Mouse (Mus musculus) embryonic fibroblast, embryonic 13.5 days (primary cell): ENCODE results near the gene Stra8.

Source experiments
- CTCF ChIP-seq: IDR thresholded peaks from 2 replicates; pipeline ENCODE4 v1.5.1; 2011; ENCODE audit warnings: mild to moderate bottlenecking, control low read depth, low read length, moderate library complexity, borderline replicate concordance; ENCODE audit not compliant: insufficient read depth
- POLR2A ChIP-seq: IDR thresholded peaks from 2 replicates; pipeline ENCODE4 v1.6.1; 2011; ENCODE audit warnings: low read depth, mild to moderate bottlenecking, control low read depth, low read length, moderate library complexity

GRCm38 (mm10) chr6:34889185-34889584 lies 30.8 kb upstream of the Stra8 start:
- TF ChIP-seq CTCF (no peak), POLR2A (no peak)
